Mouse (Mus musculus) myocyte (in vitro differentiated cells): ENCODE measurements around the gene Gpm6b. TPM values are rescaled to one million over a fixed set of nuclear protein-coding genes. Genes with fewer than 3 reads are reported as not detected.
A peak's percentile ranks its signal among the peaks of the same experiment; 100 is the strongest.

ENCODE experiments used
- H3K27me3 ChIP-seq: one replicate; pipeline ENCODE4 v1.6.1; 2011; ENCODE audit not compliant: control insufficient read depth, insufficient read depth, insufficient read length
- H3K36me3 ChIP-seq: one replicate; pipeline ENCODE4 v1.6.1; 2011; ENCODE audit not compliant: control insufficient read depth, insufficient read depth
- H3K4me2 ChIP-seq: one replicate; pipeline ENCODE4 v1.6.1; 2011; ENCODE audit warnings: low read depth, control low read depth
- H3K4me3 ChIP-seq: one replicate; pipeline ENCODE4 v1.5.1; 2011; ENCODE audit warnings: mild to moderate bottlenecking, control low read depth, moderate library complexity
- H3K79me2 ChIP-seq: one replicate; pipeline ENCODE4 v1.6.1; 2011; ENCODE audit not compliant: control insufficient read depth, insufficient read depth
- H3ac ChIP-seq: one replicate; pipeline ENCODE4 v1.6.1; 2011; ENCODE audit not compliant: control insufficient read depth, insufficient read length
- CEBPB ChIP-seq: IDR thresholded peaks from 2 replicates; pipeline ENCODE4 v1.6.1; 2011; ENCODE audit warnings: mild to moderate bottlenecking, moderate library complexity; ENCODE audit not compliant: poor library complexity, insufficient read depth, severe bottlenecking
- E2F4 ChIP-seq: IDR thresholded peaks from one replicate; pipeline ENCODE4 v1.6.1; 2011; ENCODE audit warnings: mild to moderate bottlenecking, control low read depth, moderate library complexity; ENCODE audit not compliant: insufficient read depth
- MAX ChIP-seq: IDR thresholded peaks from one replicate; pipeline ENCODE4 v1.6.1; 2011; ENCODE audit warnings: low read depth, mild to moderate bottlenecking, control low read depth
- MYOD1 ChIP-seq, 3 experiments: IDR thresholded peaks; one replicate each; pipeline ENCODE4 v1.6.1; 2011; ENCODE audit warnings: control low read depth in 2 of 3, low read depth in 2 of 3, mild to moderate bottlenecking in 2 of 3, moderate library complexity in 1 of 3; ENCODE audit not compliant: insufficient read length in 2 of 3, control insufficient read depth in 1 of 3
- MYOG ChIP-seq, 3 experiments: IDR thresholded peaks; one replicate each; pipeline ENCODE4 v1.6.1; 2011; ENCODE audit warnings: control low read depth in 2 of 3, low read depth in 2 of 3, mild to moderate bottlenecking in 2 of 3; ENCODE audit not compliant: insufficient read length in 2 of 3, control insufficient read depth in 1 of 3, insufficient read depth in 1 of 3
- POLR2A ChIP-seq: IDR thresholded peaks from one replicate; pipeline ENCODE4 v1.6.1; 2011; ENCODE audit warnings: low read depth, mild to moderate bottlenecking, control low read depth, moderate library complexity; ENCODE audit not compliant: insufficient read length
- POLR2AphosphoS2 ChIP-seq: IDR thresholded peaks from one replicate; pipeline ENCODE4 v1.6.1; 2011; ENCODE audit warnings: low read depth, control low read depth; ENCODE audit not compliant: insufficient read length
- REST ChIP-seq: IDR thresholded peaks from one replicate; pipeline ENCODE4 v1.6.1; 2011; ENCODE audit warnings: mild to moderate bottlenecking, control low read depth, moderate library complexity; ENCODE audit not compliant: insufficient read depth, insufficient read length
- SRF ChIP-seq: IDR thresholded peaks from one replicate; pipeline ENCODE4 v1.6.1; 2011; ENCODE audit warnings: low read depth; ENCODE audit not compliant: control insufficient read depth, insufficient read length
- TCF12 ChIP-seq: IDR thresholded peaks from one replicate; pipeline ENCODE4 v1.6.1; 2011; ENCODE audit warnings: mild to moderate bottlenecking, control low read depth; ENCODE audit not compliant: poor library complexity, insufficient read depth, severe bottlenecking
- TCF3 ChIP-seq: IDR thresholded peaks from one replicate; pipeline ENCODE4 v1.6.1; 2011; ENCODE audit warnings: low read depth, control low read depth; ENCODE audit not compliant: insufficient read length
- USF1 ChIP-seq: IDR thresholded peaks from one replicate; pipeline ENCODE4 v1.6.1; 2011; ENCODE audit warnings: low read depth, mild to moderate bottlenecking, control low read depth, moderate library complexity
- polyA plus RNA-seq: library from polyadenylated mRNA; unstranded; fragments of >200 nt; fragmentation: generic; extraction: Trizol; gene quantifications from one replicate; pipeline ENCODE4 v1.2.1, GENCODE M21; 2012; ENCODE audit warnings: missing spikeins

Gpm6b gene
- polyA plus RNA-seq, 1 experiment, result 3.7 TPM

GRCm38 (mm10) chrX:166230515-166231267, 8.0 kb upstream of the Gpm6b start:
- Histone ChIP-seq H3K36me3 (no peaks in the 10 kb centered on the region), H3K79me2 (no peaks in the 10 kb centered on the region), H3K4me3 (no peak overlapping the region), H3K27me3 (no peaks in the 10 kb centered on the region), H3ac (no peak overlapping the region), H3K4me2 (no peak overlapping the region)
- TF ChIP-seq E2F4 (no peak), REST (no peak), USF1 (no peak), TCF12 (no peak), SRF (no peak), MAX (no peak), MYOG (IDR thresholded peaks at IDR 0.05; ENCODE audit: control insufficient read depth in 1 of 3, insufficient read depth in 1 of 3, insufficient read length in 2 of 3, low read depth in 2 of 3) (peak in 1 of 3 experiments; percentile 17), TCF3 (no peak), MYOD1 (IDR thresholded peaks at IDR 0.05; ENCODE audit: control insufficient read depth in 1 of 3, insufficient read length in 2 of 3, low read depth in 2 of 3) (peak in 1 of 3 experiments; percentile 12), POLR2AphosphoS2 (no peak), POLR2A (no peak), CEBPB (no peak)

- Histone ChIP-seq H3K79me2 (no peaks in the 10 kb centered on the region), H3ac (no peak overlapping the region), H3K27me3 (no peaks in the 10 kb centered on the region), H3K4me3 (no peak overlapping the region), H3K36me3 (no peaks in the 10 kb centered on the region), H3K4me2 (peak overlapping the region; percentile 69)
- TF ChIP-seq MYOG (IDR thresholded peaks at IDR 0.05; ENCODE audit: control insufficient read depth in 1 of 3, insufficient read depth in 1 of 3, insufficient read length in 2 of 3, low read depth in 2 of 3) (no peak), MAX (no peak)
These were observed 2.6 kb upstream of the Gpm6b start for GRCm38 (mm10) chrX:166236131-166236530.

GRCm38 (mm10) chrX:166239520-166239919, 809 bp downstream of the Gpm6b start:
- Histone ChIP-seq H3ac (peak overlapping the region; percentile 43), H3K4me2 (peak overlapping the region; percentile 73), H3K27me3 (no peaks in the 10 kb centered on the region), H3K4me3 (peak overlapping the region; percentile 7), H3K79me2 (no peaks in the 10 kb centered on the region), H3K36me3 (no peaks in the 10 kb centered on the region)
- no peak for TF ChIP-seq USF1
- no peak for TF ChIP-seq POLR2A
- no peak for TF ChIP-seq SRF
- TF ChIP-seq TCF12, result no peak
- no peak for TF ChIP-seq MYOG (IDR thresholded peaks at IDR 0.05; ENCODE audit: control insufficient read depth in 1 of 3, insufficient read depth in 1 of 3, insufficient read length in 2 of 3, low read depth in 2 of 3)
- TF ChIP-seq MYOD1 (IDR thresholded peaks at IDR 0.05; ENCODE audit: control insufficient read depth in 1 of 3, insufficient read length in 2 of 3, low read depth in 2 of 3), result no peak
- TF ChIP-seq MAX, result no peak
- TF ChIP-seq TCF3, result no peak
- no peak for TF ChIP-seq CEBPB
- TF ChIP-seq REST, result no peak
- TF ChIP-seq E2F4, result no peak
- TF ChIP-seq POLR2AphosphoS2, result no peak

- no peak overlapping the region for H3K4me3 ChIP-seq
- no peaks in the 10 kb centered on the region for H3K27me3 ChIP-seq
- no peak overlapping the region for H3K4me2 ChIP-seq
- no peaks in the 10 kb centered on the region for H3K79me2 ChIP-seq
- no peaks in the 10 kb centered on the region for H3K36me3 ChIP-seq
- H3ac ChIP-seq, result no peak overlapping the region
- TF ChIP-seq E2F4, result no peak
- no peak for TF ChIP-seq POLR2A
- no peak for TF ChIP-seq CEBPB
- no peak for TF ChIP-seq USF1
- TF ChIP-seq MYOG (IDR thresholded peaks at IDR 0.05; ENCODE audit: control insufficient read depth in 1 of 3, insufficient read depth in 1 of 3, insufficient read length in 2 of 3, low read depth in 2 of 3), result no peak
- no peak for TF ChIP-seq MYOD1 (IDR thresholded peaks at IDR 0.05; ENCODE audit: control insufficient read depth in 1 of 3, insufficient read length in 2 of 3, low read depth in 2 of 3)
- TF ChIP-seq MAX, result no peak
- no peak for TF ChIP-seq TCF3
- TF ChIP-seq REST, result no peak
- no peak for TF ChIP-seq SRF
- TF ChIP-seq TCF12, result no peak
- TF ChIP-seq POLR2AphosphoS2, result no peak
These were observed 2.0 kb downstream of the Gpm6b start for GRCm38 (mm10) chrX:166240751-166241150.
